Mouse (Mus musculus) duodenum, adult 2 months (tissue): ENCODE data around the gene Olfr746. TPM values are rescaled to one million over a fixed set of nuclear protein-coding genes. Genes with fewer than 3 reads are reported as not detected.

Experiments
- polyA plus RNA-seq: library from polyadenylated mRNA; depleted of rRNA; stranded (reverse); fragments of >200 nt; gene quantifications from 2 replicates; pipeline ENCODE4 v1.2.3, GENCODE M21; 2012; ENCODE audit warnings: low replicate concordance; rRNA removed

Gene Olfr746
- not detected in 2 replicates for polyA plus RNA-seq

GRCm38 (mm10) chr14:50646783-50647182 lies at the start of gene Olfr746:
TSS of gene Olfr746 (plus strand) at chr14:50647083.

GRCm38 (mm10) chr14:50614579-50614978 lies 32.3 kb upstream of the Olfr746 start, which contains the start of gene Olfr744:
TSS of gene Olfr744 (plus strand) at chr14:50614879.

GRCm38 (mm10) chr14:50639088-50639487 lies 7.8 kb upstream of the Olfr746 start, which contains the start of gene Olfr745:
TSS of gene Olfr745 (plus strand) at chr14:50639388.

DNA sequence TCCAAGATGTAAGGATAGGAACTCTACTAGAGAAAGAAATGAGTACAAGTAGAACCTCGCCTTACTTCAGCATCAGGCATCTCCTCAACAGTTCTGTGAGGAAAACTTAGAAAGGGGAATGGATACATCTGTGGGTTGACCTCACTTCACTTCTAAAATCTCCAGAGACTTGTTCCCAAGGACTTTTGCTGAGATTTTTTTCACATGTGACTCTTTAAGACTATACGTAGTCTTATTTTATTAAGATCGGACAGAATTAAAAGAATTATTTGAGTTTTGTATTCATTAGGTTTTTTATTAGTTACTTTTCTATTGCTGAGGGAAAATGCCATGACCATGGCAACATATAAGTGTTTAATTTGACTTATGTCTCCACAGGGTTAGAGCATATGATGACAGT lies 46.2 kb downstream of the Olfr746 start, which contains the start of gene Olfr747:
Gene Olfr747, minus strand, starts transcription at position 101 of the 400 bp plus-strand sequence.

Other genes with a start within 250 kb of the Olfr746 start
- not detected in 2 replicates for gene Olfr738, start 239.5 kb upstream of the Olfr746 start, polyA plus RNA-seq
- gene Olfr739, start 228.5 kb upstream of the Olfr746 start, polyA plus RNA-seq: not detected in 2 replicates
- not detected in 2 replicates for gene Olfr740, start 201.5 kb upstream of the Olfr746 start, polyA plus RNA-seq
- gene Olfr741, start 174.3 kb upstream of the Olfr746 start, polyA plus RNA-seq: not detected in 2 replicates
- not detected in 2 replicates for gene Olfr742, start 143.5 kb upstream of the Olfr746 start, polyA plus RNA-seq
- gene Olfr743, start 125.2 kb upstream of the Olfr746 start, polyA plus RNA-seq: not detected in 2 replicates
- gene Olfr744, start 32.2 kb upstream of the Olfr746 start, polyA plus RNA-seq: not detected in 2 replicates
- not detected in 2 replicates for gene Olfr745, start 7.7 kb upstream of the Olfr746 start, polyA plus RNA-seq
- not detected in 2 replicates for gene Olfr747, start 46.1 kb downstream of the Olfr746 start, polyA plus RNA-seq
- not detected in 2 replicates for gene Olfr748, start 60.3 kb downstream of the Olfr746 start, polyA plus RNA-seq
- not detected in 2 replicates for gene Olfr749, start 98.0 kb downstream of the Olfr746 start, polyA plus RNA-seq
- 11.4 and 14.5 TPM in 2 replicates for gene Ttc5, start 138.4 kb downstream of the Olfr746 start, polyA plus RNA-seq
- gene Ccnb1ip1, start 160.6 kb downstream of the Olfr746 start, polyA plus RNA-seq: not detected in 2 replicates
- 3.8 and 4.2 TPM in 2 replicates for gene Parp2, start 160.8 kb downstream of the Olfr746 start, polyA plus RNA-seq
- gene Tep1, start 223.5 kb downstream of the Olfr746 start, polyA plus RNA-seq: 47.0 and 78.2 TPM in 2 replicates